Mouse (Mus musculus) ES-Bruce4 (cell line): ENCODE data around the gene 1810013L24Rik. TPM values are rescaled to one million over a fixed set of nuclear protein-coding genes. Genes with fewer than 3 reads are reported as not detected.

ENCODE experiments used
- H3K27ac ChIP-seq: 2 replicates; pipeline ENCODE4 v1.5.1; 2012; ENCODE audit warnings: low read length, inconsistent platforms; ENCODE audit not compliant: insufficient read depth
- H3K27me3 ChIP-seq: 2 replicates; pipeline ENCODE4 v1.6.1; 2012; ENCODE audit warnings: mild to moderate bottlenecking, low read length, inconsistent platforms; ENCODE audit not compliant: control insufficient read depth, poor library complexity, insufficient read depth, severe bottlenecking
- H3K36me3 ChIP-seq: 2 replicates; pipeline ENCODE4 v1.6.1; 2012; ENCODE audit warnings: inconsistent platforms, mild to moderate bottlenecking, low read length, moderate library complexity; ENCODE audit not compliant: control insufficient read depth, poor library complexity, insufficient read depth, severe bottlenecking
- H3K4me1 ChIP-seq: one replicate; pipeline ENCODE4 v1.8.1; 2011; ENCODE audit warnings: low read length; ENCODE audit not compliant: control insufficient read depth, insufficient read depth
- H3K4me3 ChIP-seq: 2 replicates; pipeline ENCODE4 v1.5.1; 2011; ENCODE audit warnings: low read depth, mild to moderate bottlenecking, low read length
- H3K9ac ChIP-seq: 2 replicates; pipeline ENCODE4 v1.6.1; 2012; ENCODE audit warnings: low read depth, mild to moderate bottlenecking, inconsistent platforms; ENCODE audit not compliant: poor library complexity, severe bottlenecking
- H3K9me3 ChIP-seq: replicated peaks from 2 replicates; pipeline ENCODE4 v1.6.1; 2012; ENCODE audit warnings: mild to moderate bottlenecking, low read length, inconsistent platforms; ENCODE audit not compliant: control insufficient read depth, poor library complexity, insufficient read depth, severe bottlenecking
- CTCF ChIP-seq: IDR thresholded peaks from one replicate; pipeline ENCODE4 v1.8.1; 2011; ENCODE audit warnings: low read depth, low read length
- EP300 ChIP-seq: IDR thresholded peaks from 2 replicates; pipeline ENCODE4 v1.6.1; 2011; ENCODE audit warnings: low read depth, low read length; ENCODE audit not compliant: insufficient read depth
- POLR2A ChIP-seq: IDR thresholded peaks from one replicate; pipeline ENCODE4 v1.8.1; 2011; ENCODE audit warnings: low read length; ENCODE audit not compliant: insufficient read depth
- polyA plus RNA-seq: library from polyadenylated mRNA; stranded (reverse); fragments of >200 nt; gene quantifications from 2 replicates; pipeline ENCODE4 v1.2.4, GENCODE M21; 2011; ENCODE audit warnings: low read depth; ENCODE audit not compliant: missing spikeins, insufficient read depth, insufficient read length

Gene 1810013L24Rik
- polyA plus RNA-seq, 1 experiment = 65.8 TPM

- H3K9me3 ChIP-seq = no peaks in the 10 kb centered on the region
- TF ChIP-seq EP300 (no peak), POLR2A (no peak), CTCF (no peak)
- H3K4me1 ChIP-seq = peaks cover 2% of the 10 kb centered on the region
- peak overlapping the region; percentile 28; the same call in 1 of the 2 replicates for H3K27ac ChIP-seq
- H3K9ac ChIP-seq = peak overlapping the region; percentile 29; the same call in 1 of the 2 replicates
- no peaks in the 10 kb centered on the region for H3K27me3 ChIP-seq
- H3K4me3 ChIP-seq = no peak overlapping the region
- H3K36me3 ChIP-seq = peaks cover 57% of the 10 kb centered on the region
Measured at GRCm38 (mm10) chr16:8840557-8840956, 10.7 kb downstream of the 1810013L24Rik start.

GRCm38 (mm10) chr16:8842962-8843361 lies 13.1 kb downstream of the 1810013L24Rik start:
- Histone ChIP-seq H3K9me3 (no peaks in the 10 kb centered on the region), H3K4me3 (no peak overlapping the region), H3K9ac (no peak overlapping the region), H3K36me3 (peaks cover 50% of the 10 kb centered on the region), H3K4me1 (peaks cover 2% of the 10 kb centered on the region), H3K27ac (peak overlapping the region; percentile 16; the same call in 1 of the 2 replicates), H3K27me3 (no peaks in the 10 kb centered on the region)
- TF ChIP-seq POLR2A (no peak), CTCF (no peak)

GRCm38 (mm10) chr16:8843580-8844175 lies 13.8 kb downstream of the 1810013L24Rik start:
- H3K4me1 ChIP-seq = no peaks in the 10 kb centered on the region
- H3K27me3 ChIP-seq = no peaks in the 10 kb centered on the region
- peak overlapping the region; percentile 16; the same call in 1 of the 2 replicates for H3K27ac ChIP-seq
- H3K36me3 ChIP-seq = peaks cover 54% of the 10 kb centered on the region
- H3K9me3 ChIP-seq = no peaks in the 10 kb centered on the region
- no peak overlapping the region for H3K4me3 ChIP-seq
- no peak overlapping the region for H3K9ac ChIP-seq
- no peak for TF ChIP-seq POLR2A

GRCm38 (mm10) chr16:8845986-8846385 lies 16.1 kb downstream of the 1810013L24Rik start:
- no peaks in the 10 kb centered on the region for H3K4me1 ChIP-seq
- no peak overlapping the region for H3K27ac ChIP-seq
- H3K4me3 ChIP-seq = no peak overlapping the region
- H3K9me3 ChIP-seq = no peaks in the 10 kb centered on the region
- H3K27me3 ChIP-seq = no peaks in the 10 kb centered on the region
- no peak overlapping the region for H3K9ac ChIP-seq
- TF ChIP-seq EP300 = no peak
- TF ChIP-seq CTCF = no peak
- no peak for TF ChIP-seq POLR2A
- peaks cover 47% of the 10 kb centered on the region for H3K36me3 ChIP-seq

- no peaks in the 10 kb centered on the region for H3K27me3 ChIP-seq
- TF ChIP-seq CTCF = no peak
- TF ChIP-seq EP300 = no peak
- TF ChIP-seq POLR2A = no peak
- no peaks in the 10 kb centered on the region for H3K4me1 ChIP-seq
- no peaks in the 10 kb centered on the region for H3K9me3 ChIP-seq
- peaks cover 30% of the 10 kb centered on the region for H3K36me3 ChIP-seq
- no peak overlapping the region for H3K27ac ChIP-seq
- H3K4me3 ChIP-seq = no peak overlapping the region
- no peak overlapping the region for H3K9ac ChIP-seq
Measured at GRCm38 (mm10) chr16:8848309-8849068, 18.6 kb downstream of the 1810013L24Rik start.

- H3K27ac ChIP-seq = no peak overlapping the region
- no peaks in the 10 kb centered on the region for H3K27me3 ChIP-seq
- no peak overlapping the region for H3K9ac ChIP-seq
- no peak overlapping the region for H3K4me3 ChIP-seq
- peaks cover 3% of the 10 kb centered on the region for H3K4me1 ChIP-seq
- no peaks in the 10 kb centered on the region for H3K9me3 ChIP-seq
- TF ChIP-seq POLR2A (no peak), EP300 (no peak), CTCF (no peak)
- peaks cover 34% of the 10 kb centered on the region for H3K36me3 ChIP-seq
Measured at GRCm38 (mm10) chr16:8849929-8850328, 20.0 kb downstream of the 1810013L24Rik start.
